Mouse (Mus musculus) gastrocnemius, adult 2 months (tissue): ENCODE data around the gene Arglu1. TPM values are rescaled to one million over a fixed set of nuclear protein-coding genes. Genes with fewer than 3 reads are reported as not detected.

ENCODE experiments used
- DNase-seq: peaks from one replicate; pipeline ENCODE4 v3.0.0; 2022
- H3K27ac ChIP-seq: fragments of 200-600 bp; 2 replicates; pipeline ENCODE4 v1.8.1; 2022; ENCODE audit warnings: mild to moderate bottlenecking
- H3K4me3 ChIP-seq: fragments of 200-600 bp; 2 replicates; pipeline ENCODE4 v1.8.1; 2022; ENCODE audit warnings: mild to moderate bottlenecking, moderate library complexity
- CTCF ChIP-seq: fragments of 200-600 bp; IDR thresholded peaks from 2 replicates; pipeline ENCODE4 v1.8.1; 2022; ENCODE audit warnings: antibody characterized with exemption, mild to moderate bottlenecking, moderate library complexity
- intact Hi-C: fragments of 180-260 bp; cut with DNase I; formaldehyde crosslinking; loops from one replicate; pipeline ENCODE4 v1.15.1; 2025
- long read RNA-seq, 2 experiments: library from polyadenylated mRNA; stranded (forward); transcript quantifications; one replicate each; pipeline ENCODE4 v2.0.0; 2021
- total RNA-seq, 2 experiments: library from RNA; stranded (reverse); gene quantifications; 2 replicates each; pipeline ENCODE4 v1.2.3; 2021

Gene Arglu1
- total RNA-seq, result 10 to 100 TPM; 36.4 to 41.4 TPM
- long read RNA-seq, experiment 1, transcript Arglu1-201 (4 exons, 3,197 nt), result major isoform, 79 of 91 reads
- long read RNA-seq, experiment 1, partial matches to known transcripts, result 0 of 91 reads
- long read RNA-seq, experiment 1, other reads (novel, unspliced or antisense), result 9 of 91 reads
- long read RNA-seq, experiment 2, transcript Arglu1-201 (4 exons, 3,197 nt), result major isoform, 94 of 110 reads
- long read RNA-seq, experiment 2, partial matches to known transcripts, result 1 of 110 reads
- long read RNA-seq, experiment 2, other reads (novel, unspliced or antisense), result 14 of 110 reads

GRCm38 (mm10) chr8:8690146-8691092 is at the start of gene Arglu1:
Arglu1 (minus strand) TSS chr8:8690521.
- peak; percentile 99 for DNase-seq
- TF ChIP-seq CTCF, result no peak

GRCm38 (mm10) chr8:8737271-8737670 is 47.0 kb upstream of the Arglu1 start:
- peak; percentile 28 for DNase-seq

More at GRCm38 (mm10) chr8:8690146-8691092, at the start of gene Arglu1:
- Histone ChIP-seq H3K27ac (peak within 1 kb of the TSS; percentile 94), H3K4me3 (peak within 1 kb of the TSS; percentile 83)
- intact Hi-C loops, result no loop called here

GRCm38 (mm10) chr8:8736826-8737225 is 46.5 kb upstream of the Arglu1 start:
- TF ChIP-seq CTCF, result no peak
- peak overlapping the region; percentile 7; the same call in 1 of the 2 replicates for H3K4me3 ChIP-seq
- intact Hi-C loops, result loop anchor here (5.0 kb wide), 2 partner anchors 40 to 255 kb away; no protein-coding TSS in a partner anchor
- DNase-seq, result no peak
- H3K27ac ChIP-seq, result peak overlapping the region; percentile 65

More at GRCm38 (mm10) chr8:8737271-8737670, 47.0 kb upstream of the Arglu1 start:
- no peak overlapping the region for H3K4me3 ChIP-seq
- H3K27ac ChIP-seq, result peak overlapping the region; percentile 77
- no peak for TF ChIP-seq CTCF
- intact Hi-C loops, result loop anchor here (5.0 kb wide), 2 partner anchors 40 to 255 kb away; no protein-coding TSS in a partner anchor

GRCm38 (mm10) chr8:8733804-8734203 is 43.5 kb upstream of the Arglu1 start:
- TF ChIP-seq CTCF, result peak; percentile 83
- Histone ChIP-seq H3K27ac (no peak overlapping the region), H3K4me3 (no peak overlapping the region)
- intact Hi-C loops, result no loop called here
- no peak for DNase-seq

- intact Hi-C loops, result no loop called here
- no peak for DNase-seq
- no peak overlapping the region for H3K27ac ChIP-seq
- H3K4me3 ChIP-seq, result no peak overlapping the region
- no peak for TF ChIP-seq CTCF
These were observed 38.3 kb upstream of the Arglu1 start for GRCm38 (mm10) chr8:8728643-8729042.

- TF ChIP-seq CTCF, result no peak
- Histone ChIP-seq H3K4me3 (no peak overlapping the region), H3K27ac (no peak overlapping the region)
- DNase-seq, result no peak
- intact Hi-C loops, result no loop called here
These were observed 36.2 kb upstream of the Arglu1 start for GRCm38 (mm10) chr8:8726547-8726946.

GRCm38 (mm10) chr8:8704813-8705212 is 14.5 kb upstream of the Arglu1 start:
- DNase-seq, result no peak
- no peak for TF ChIP-seq CTCF
- Histone ChIP-seq H3K4me3 (no peak overlapping the region), H3K27ac (no peak overlapping the region)
- intact Hi-C loops, result no loop called here

- H3K27ac ChIP-seq, result no peak overlapping the region
- H3K4me3 ChIP-seq, result no peak overlapping the region
- intact Hi-C loops, result no loop called here
- no peak for DNase-seq
- no peak for TF ChIP-seq CTCF
These were observed 13.3 kb upstream of the Arglu1 start for GRCm38 (mm10) chr8:8703668-8704067.

GRCm38 (mm10) chr8:8700821-8701220 is 10.5 kb upstream of the Arglu1 start:
- DNase-seq, result no peak
- Histone ChIP-seq H3K27ac (no peak overlapping the region), H3K4me3 (no peak overlapping the region)
- intact Hi-C loops, result no loop called here
- no peak for TF ChIP-seq CTCF

GRCm38 (mm10) chr8:8700229-8700628 is 9.9 kb upstream of the Arglu1 start:
- no peak for TF ChIP-seq CTCF
- no peak overlapping the region for H3K27ac ChIP-seq
- no peak for DNase-seq
- no peak overlapping the region for H3K4me3 ChIP-seq
- intact Hi-C loops, result no loop called here

GRCm38 (mm10) chr8:8689454-8690145 is 721 bp downstream of the Arglu1 start:
- intact Hi-C loops, result loop anchor here (5.0 kb wide), 1 partner anchor 303 kb away; no protein-coding TSS in a partner anchor
- TF ChIP-seq CTCF, result no peak
- peak; percentile 70 for DNase-seq

GRCm38 (mm10) chr8:8688823-8689453 is 1.4 kb downstream of the Arglu1 start:
- TF ChIP-seq CTCF, result no peak
- Histone ChIP-seq H3K27ac (peak overlapping the region; percentile 94), H3K4me3 (peak overlapping the region; percentile 83)
- intact Hi-C loops, result loop anchor here (5.0 kb wide), 1 partner anchor 303 kb away; no protein-coding TSS in a partner anchor
- no peak for DNase-seq

More at GRCm38 (mm10) chr8:8689454-8690145, 721 bp downstream of the Arglu1 start:
- Histone ChIP-seq H3K4me3 (peak overlapping the region; percentile 83), H3K27ac (peak overlapping the region; percentile 94)
